ENCODE assay signal across 8 mouse cellular contexts in genomic region chr2:117123701-117124100, GRCm38 (mm10). TPM values are rescaled to one million over a fixed set of nuclear protein-coding genes. Genes with fewer than 3 reads are reported as not detected.
DNase-seq lines count a peak whose midpoint lies in the region; ATAC-seq and TF ChIP-seq lines count a peak whose summit lies in the region.

No protein-coding gene starts in this region.

- H3K4me1 ChIP-seq in heart, embryonic 13.5 days, result peaks cover 39% of the 10 kb centered on the region
- H3K4me1 ChIP-seq in cortical plate, adult 2 months (ENCODE audit: control insufficient read depth, insufficient read depth, low read length), result peaks cover 2% of the 10 kb centered on the region; the same call in 1 of the 2 replicates
- H3K4me1 ChIP-seq in hindbrain, embryonic 14.5 days (replicated peaks; ENCODE audit: control insufficient read depth, insufficient read depth, low read length), result peaks cover 22% of the 10 kb centered on the region
- H3K4me1 ChIP-seq in midbrain, embryonic 12.5 days, result peaks cover 18% of the 10 kb centered on the region

- intact Hi-C loops in heart, postnatal 10 days (cut with DNase I), result loop anchor here (5.0 kb wide), 2 partner anchors 109 to 201 kb away; no protein-coding TSS in a partner anchor

- H3K27ac ChIP-seq in heart, embryonic 13.5 days (replicated peaks), result no peak overlapping the region
- H3K27ac ChIP-seq in cortical plate, adult 2 months (ENCODE audit: insufficient read depth, low read length), result no peak overlapping the region
- no peak overlapping the region for H3K27ac ChIP-seq in hindbrain, embryonic 14.5 days
- no peak overlapping the region for H3K27ac ChIP-seq in midbrain, embryonic 12.5 days (replicated peaks)

- no peaks in the 10 kb centered on the region for H3K9me3 ChIP-seq in heart, embryonic 13.5 days
- H3K9me3 ChIP-seq in hindbrain, embryonic 14.5 days (ENCODE audit: control insufficient read depth, low read length), result no peaks in the 10 kb centered on the region
- no peaks in the 10 kb centered on the region for H3K9me3 ChIP-seq in midbrain, embryonic 12.5 days

- WGBS in heart, embryonic 13.5 days, result 36% methylated on average over 3 of the region's 3 CpGs
- WGBS in hindbrain, embryonic 14.5 days, result 32% methylated on average over 3 of the region's 3 CpGs
- WGBS in midbrain, embryonic 12.5 days, result 42% methylated on average over 3 of the region's 3 CpGs

- no peak for DNase-seq in heart, postnatal 10 days
- DNase-seq in hindbrain, embryonic 14.5 days (ENCODE audit: low spot score), result no peak
- DNase-seq in right cerebral cortex, postnatal 10 days (ENCODE audit: low spot score in 2 of 2), result no peak
- no peak for DNase-seq in c-Kit-positive CD71-positive TER-119-positive erythroid progenitor cells, embryonic 14.5 days (ENCODE audit: low spot score)
- no peak for DNase-seq in retina, postnatal 1 day

- peak overlapping the region; percentile 54; the same call in 1 of the 2 replicates for H3K9ac ChIP-seq in heart, embryonic 13.5 days
- H3K9ac ChIP-seq in hindbrain, embryonic 14.5 days, result 0 out of 2 replicates have a peak overlapping the region, but pooled peaks have one; percentile 43
- 0 out of 2 replicates have a peak overlapping the region, but pooled peaks have one; percentile 15 for H3K9ac ChIP-seq in midbrain, embryonic 12.5 days (replicated peaks)

- 0 out of 2 replicates have a peak, but pooled peaks cover 3% of the 10 kb centered on the region for H3K36me3 ChIP-seq in heart, embryonic 13.5 days
- no peaks in the 10 kb centered on the region for H3K36me3 ChIP-seq in hindbrain, embryonic 14.5 days (replicated peaks; ENCODE audit: control insufficient read depth, insufficient read depth)
- H3K36me3 ChIP-seq in midbrain, embryonic 12.5 days, result no peaks in the 10 kb centered on the region; the same call in 1 of the 2 replicates

- no peak for TF ChIP-seq POLR2A in cortical plate, adult 2 months (IDR thresholded peaks at IDR 0.05; ENCODE audit: extremely low read depth, insufficient read depth, low read length)

- H3K4me3 ChIP-seq in heart, embryonic 13.5 days, result peak overlapping the region; percentile 92
- H3K4me3 ChIP-seq in cortical plate, adult 2 months (ENCODE audit: insufficient read depth, low read length), result peak overlapping the region; percentile 72; the same call in 1 of the 2 replicates
- peak overlapping the region; percentile 72 for H3K4me3 ChIP-seq in hindbrain, embryonic 14.5 days (replicated peaks; ENCODE audit: low read length)
- H3K4me3 ChIP-seq in midbrain, embryonic 12.5 days, result peak overlapping the region; percentile 22

- H3K4me2 ChIP-seq in heart, embryonic 13.5 days, result peak overlapping the region; percentile 88
- H3K4me2 ChIP-seq in hindbrain, embryonic 14.5 days (replicated peaks), result peak overlapping the region; percentile 85
- H3K4me2 ChIP-seq in midbrain, embryonic 12.5 days (replicated peaks), result peak overlapping the region; percentile 76

- no peaks in the 10 kb centered on the region for H3K27me3 ChIP-seq in heart, embryonic 13.5 days (replicated peaks)
- no peaks in the 10 kb centered on the region for H3K27me3 ChIP-seq in hindbrain, embryonic 14.5 days (ENCODE audit: control insufficient read depth, insufficient read depth, low read length)
- H3K27me3 ChIP-seq in midbrain, embryonic 12.5 days, result 0 out of 2 replicates have a peak, but pooled peaks cover 7% of the 10 kb centered on the region

- no peak for TF ChIP-seq CTCF in cortical plate, adult 2 months (IDR thresholded peaks at IDR 0.05; ENCODE audit: extremely low read depth, insufficient read depth, low read length)

- ATAC-seq in heart, embryonic 13.5 days (ENCODE audit: extremely low read depth, insufficient number of reproducible peaks, low FRiP score, low TSS enrichment), result no peak
- no peak for ATAC-seq in hindbrain, embryonic 14.5 days (ENCODE audit: low FRiP score)
- no peak for ATAC-seq in midbrain, embryonic 12.5 days (ENCODE audit: low FRiP score, low read depth)

RNA-seq across cellular contexts. Expression of gene Spred1, which starts 2.5 kb away (rescaled TPM):
- 3.8 and 5.7 TPM in 2 replicates for polyA plus RNA-seq in heart, embryonic 13.5 days (2015; fragmentation: Nextera tagmentation; extraction: Ambion mirVana)
- 10 to 100 TPM; 23.7 to 30.8 TPM for total RNA-seq in heart, postnatal 10 days (2021)
- polyA plus RNA-seq in cortical plate, adult 2 months (2012; rRNA removed), result 49.6 and 53.5 TPM in 2 replicates
- polyA plus RNA-seq in hindbrain, embryonic 14.5 days (2014; fragmentation: Nextera tagmentation; extraction: Ambion mirVana), result 22.7 and 23.4 TPM in 2 replicates
- polyA plus RNA-seq in midbrain, embryonic 12.5 days (2016; fragmentation: Nextera tagmentation; extraction: Ambion mirVana), result 17.8 and 21.7 TPM in 2 replicates

Comparison
In these comparisons a context has a peak if more than half of its experiments do, and no peak if none do; other contexts are left out.
1. H3K4me3 ChIP-seq: peak in every context shown above with its lines; median percentile 92 in heart, embryonic 13.5 days; 72 in cortical plate, adult 2 months; 72 in hindbrain, embryonic 14.5 days; 22 in midbrain, embryonic 12.5 days.